Mouse (Mus musculus): ENCODE measurements at regions not wholly inside any gene's neighbourhood (a gene's known extent, or its start where the extent isn't known, plus 50 kb on each side); places are given as distances from the start of the nearest gene placed in this dataset.

GRCm38 (mm10) chr12:58875808-58876207, 136.0 kb downstream of the Sec23a start:
- no peak for TF ChIP-seq CTCF (IDR thresholded peaks at IDR 0.05; ENCODE audit: borderline replicate concordance, extremely low read depth, insufficient read depth, insufficient read length)
- TF ChIP-seq POLR2A (IDR thresholded peaks at IDR 0.05; ENCODE audit: borderline replicate concordance, extremely low read depth, insufficient read depth, insufficient read length, poor library complexity, severe bottlenecking), result no peak
